Mouse (Mus musculus) heart, embryonic 12.5 days (tissue): ENCODE results near the gene Cdk17. TPM values are rescaled to one million over a fixed set of nuclear protein-coding genes. Genes with fewer than 3 reads are reported as not detected.

Source experiments
- ATAC-seq: fragments of 200-750 bp; cut with Nextera tagmentation; 2 replicates; pipeline ENCODE4 v1.8.0; 2017; ENCODE audit warnings: moderate TSS enrichment, moderate library complexity; ENCODE audit not compliant: insufficient number of reproducible peaks, low FRiP score
- H3K27ac ChIP-seq: fragments of 300-500 bp; sonication (generic); 2 replicates; pipeline ENCODE4 v1.5.1; 2016; ENCODE audit warnings: mild to moderate bottlenecking, moderate library complexity; ENCODE audit not compliant: poor library complexity, severe bottlenecking
- H3K27me3 ChIP-seq: fragments of 300-500 bp; sonication (generic); replicated peaks from 2 replicates; pipeline ENCODE4 v1.6.1; 2016; ENCODE audit warnings: mild to moderate bottlenecking, moderate library complexity
- H3K36me3 ChIP-seq: fragments of 300-500 bp; sonication (generic); 2 replicates; pipeline ENCODE4 v1.6.1; 2016; ENCODE audit warnings: mild to moderate bottlenecking, moderate library complexity
- H3K4me1 ChIP-seq: fragments of 300-500 bp; sonication (generic); replicated peaks from 2 replicates; pipeline ENCODE4 v1.6.1; 2016; ENCODE audit warnings: mild to moderate bottlenecking
- H3K4me2 ChIP-seq: fragments of 300-500 bp; sonication (generic); 2 replicates; pipeline ENCODE4 v1.6.1; 2016; ENCODE audit warnings: mild to moderate bottlenecking, moderate library complexity
- H3K4me3 ChIP-seq: fragments of 300-500 bp; sonication (generic); 2 replicates; pipeline ENCODE4 v1.5.1; 2016; ENCODE audit warnings: mild to moderate bottlenecking
- H3K9ac ChIP-seq: fragments of 300-500 bp; sonication (generic); 2 replicates; pipeline ENCODE4 v1.6.1; 2016; ENCODE audit warnings: mild to moderate bottlenecking, moderate library complexity
- H3K9me3 ChIP-seq: fragments of 300-500 bp; sonication (generic); replicated peaks from 2 replicates; pipeline ENCODE4 v1.6.1; 2016; ENCODE audit warnings: mild to moderate bottlenecking, moderate library complexity
- WGBS: fragments of 180-500 bp; shearing (Covaris S2); methylation state at CpG from one replicate; pipeline ENCODE4 v1.1.7; 2016; 5-methylcytosine and 5-hydroxymethylcytosine counted together
- polyA plus RNA-seq: library from polyadenylated mRNA; unstranded; fragments of >200 nt; fragmentation: Nextera tagmentation; extraction: Ambion mirVana; gene quantifications from 2 replicates; pipeline ENCODE4 v1.2.1, GENCODE M21; 2016

Gene Cdk17
- 25.2 and 27.1 TPM in 2 replicates for polyA plus RNA-seq

GRCm38 (mm10) chr10:93160807-93161510, at the start of gene Cdk17:
Gene Cdk17 (plus strand): TSS chr10:93160875.
- under 1% methylated on average over 94 of the region's 97 CpGs for WGBS
- H3K9ac ChIP-seq = peak within 1 kb of the TSS; percentile 93

GRCm38 (mm10) chr10:93111412-93111811, 49.3 kb upstream of the Cdk17 start:
- no peaks in the 10 kb centered on the region for H3K9me3 ChIP-seq
- no peak overlapping the region for H3K4me2 ChIP-seq
- no peaks in the 10 kb centered on the region for H3K4me1 ChIP-seq
- WGBS = 64% methylated on average over 8 of the region's 8 CpGs
- H3K4me3 ChIP-seq = no peak overlapping the region
- no peaks in the 10 kb centered on the region for H3K36me3 ChIP-seq
- H3K9ac ChIP-seq = no peak overlapping the region
- H3K27me3 ChIP-seq = no peaks in the 10 kb centered on the region
- H3K27ac ChIP-seq = no peak overlapping the region
- no peak for ATAC-seq

More at GRCm38 (mm10) chr10:93160807-93161510, at the start of gene Cdk17:
- Histone ChIP-seq H3K27me3 (no peaks in the 10 kb centered on the region), H3K36me3 (no peaks in the 10 kb centered on the region), H3K4me3 (peak within 1 kb of the TSS; percentile 93), H3K4me2 (peak within 1 kb of the TSS; percentile 72), H3K4me1 (peaks cover 27% of the 10 kb centered on the region), H3K9me3 (no peaks in the 10 kb centered on the region), H3K27ac (peak within 1 kb of the TSS; percentile 97)
- peak; percentile 80 for ATAC-seq

GRCm38 (mm10) chr10:93112021-93112420, 48.7 kb upstream of the Cdk17 start:
- no peak overlapping the region for H3K4me3 ChIP-seq
- H3K27me3 ChIP-seq = no peaks in the 10 kb centered on the region
- no peaks in the 10 kb centered on the region for H3K4me1 ChIP-seq
- H3K36me3 ChIP-seq = no peaks in the 10 kb centered on the region
- no peak for ATAC-seq
- H3K4me2 ChIP-seq = no peak overlapping the region
- no peak overlapping the region for H3K27ac ChIP-seq
- H3K9me3 ChIP-seq = no peaks in the 10 kb centered on the region
- 87% methylated on average over 6 of the region's 6 CpGs for WGBS
- no peak overlapping the region for H3K9ac ChIP-seq

- WGBS = 84% methylated on average over 8 of the region's 8 CpGs
- ATAC-seq = no peak
These were observed 46.7 kb upstream of the Cdk17 start for GRCm38 (mm10) chr10:93113968-93114367.

GRCm38 (mm10) chr10:93114782-93115181, 45.9 kb upstream of the Cdk17 start:
- no peak for ATAC-seq
- WGBS = 79% methylated on average over 1 of the region's 1 CpGs
- Histone ChIP-seq H3K4me3 (no peak overlapping the region), H3K9ac (no peak overlapping the region), H3K9me3 (no peaks in the 10 kb centered on the region), H3K4me2 (no peak overlapping the region), H3K27me3 (no peaks in the 10 kb centered on the region), H3K4me1 (no peaks in the 10 kb centered on the region), H3K36me3 (no peaks in the 10 kb centered on the region), H3K27ac (no peak overlapping the region)

More at GRCm38 (mm10) chr10:93113968-93114367, 46.7 kb upstream of the Cdk17 start:
- Histone ChIP-seq H3K27me3 (no peaks in the 10 kb centered on the region), H3K4me3 (no peak overlapping the region), H3K36me3 (no peaks in the 10 kb centered on the region), H3K27ac (no peak overlapping the region), H3K9ac (no peak overlapping the region), H3K9me3 (no peaks in the 10 kb centered on the region), H3K4me1 (no peaks in the 10 kb centered on the region), H3K4me2 (no peak overlapping the region)

- 82% methylated on average over 1 of the region's 1 CpGs for WGBS
These were observed 44.9 kb upstream of the Cdk17 start for GRCm38 (mm10) chr10:93115743-93116142.

GRCm38 (mm10) chr10:93116636-93117035, 44.0 kb upstream of the Cdk17 start:
- WGBS = 64% methylated on average over 3 of the region's 3 CpGs
- Histone ChIP-seq H3K9me3 (no peaks in the 10 kb centered on the region), H3K27ac (no peak overlapping the region), H3K27me3 (no peaks in the 10 kb centered on the region), H3K4me3 (no peak overlapping the region), H3K36me3 (no peaks in the 10 kb centered on the region), H3K4me2 (no peak overlapping the region), H3K4me1 (no peaks in the 10 kb centered on the region), H3K9ac (no peak overlapping the region)
- no peak for ATAC-seq

More at GRCm38 (mm10) chr10:93115743-93116142, 44.9 kb upstream of the Cdk17 start:
- Histone ChIP-seq H3K9ac (no peak overlapping the region), H3K36me3 (no peaks in the 10 kb centered on the region), H3K27me3 (no peaks in the 10 kb centered on the region), H3K9me3 (no peaks in the 10 kb centered on the region), H3K4me1 (no peaks in the 10 kb centered on the region), H3K4me3 (no peak overlapping the region), H3K4me2 (no peak overlapping the region), H3K27ac (no peak overlapping the region)
- no peak for ATAC-seq

GRCm38 (mm10) chr10:93119809-93120208, 40.9 kb upstream of the Cdk17 start:
- no peak for ATAC-seq
- Histone ChIP-seq H3K36me3 (no peaks in the 10 kb centered on the region), H3K9me3 (no peaks in the 10 kb centered on the region), H3K4me1 (peaks cover 3% of the 10 kb centered on the region; the same call in 1 of the 2 replicates), H3K9ac (no peak overlapping the region), H3K27ac (no peak overlapping the region), H3K4me3 (no peak overlapping the region), H3K27me3 (no peaks in the 10 kb centered on the region), H3K4me2 (no peak overlapping the region)
- WGBS = 74% methylated on average over 5 of the region's 5 CpGs

- H3K36me3 ChIP-seq = no peaks in the 10 kb centered on the region
- no peak overlapping the region for H3K27ac ChIP-seq
- H3K4me1 ChIP-seq = peaks cover 3% of the 10 kb centered on the region; the same call in 1 of the 2 replicates
- ATAC-seq = no peak
- no peak overlapping the region for H3K4me3 ChIP-seq
- H3K9me3 ChIP-seq = no peaks in the 10 kb centered on the region
- H3K9ac ChIP-seq = no peak overlapping the region
- no peak overlapping the region for H3K4me2 ChIP-seq
- H3K27me3 ChIP-seq = no peaks in the 10 kb centered on the region
- WGBS = 86% methylated on average over 6 of the region's 6 CpGs
These were observed 39.3 kb upstream of the Cdk17 start for GRCm38 (mm10) chr10:93121262-93121860.

GRCm38 (mm10) chr10:93122399-93123184, 38.1 kb upstream of the Cdk17 start:
- Histone ChIP-seq H3K27ac (no peak overlapping the region), H3K4me3 (no peak overlapping the region)
- ATAC-seq = no peak

GRCm38 (mm10) chr10:93123310-93123709, 37.4 kb upstream of the Cdk17 start:
- WGBS = 68% methylated on average over 4 of the region's 4 CpGs
- no peaks in the 10 kb centered on the region for H3K27me3 ChIP-seq
- ATAC-seq = no peak
- peaks cover 3% of the 10 kb centered on the region; the same call in 1 of the 2 replicates for H3K4me1 ChIP-seq
- H3K4me2 ChIP-seq = no peak overlapping the region
- H3K27ac ChIP-seq = peak overlapping the region; percentile 85
- no peak overlapping the region for H3K4me3 ChIP-seq
- no peaks in the 10 kb centered on the region for H3K36me3 ChIP-seq
- H3K9me3 ChIP-seq = no peaks in the 10 kb centered on the region
- no peak overlapping the region for H3K9ac ChIP-seq

More at GRCm38 (mm10) chr10:93122399-93123184, 38.1 kb upstream of the Cdk17 start:
- no peak overlapping the region for H3K4me2 ChIP-seq
- no peaks in the 10 kb centered on the region for H3K36me3 ChIP-seq
- peaks cover 3% of the 10 kb centered on the region; the same call in 1 of the 2 replicates for H3K4me1 ChIP-seq
- no peaks in the 10 kb centered on the region for H3K9me3 ChIP-seq
- H3K9ac ChIP-seq = no peak overlapping the region
- H3K27me3 ChIP-seq = no peaks in the 10 kb centered on the region
- 62% methylated on average over 12 of the region's 12 CpGs for WGBS
